Mouse (Mus musculus): ENCODE measurements around the gene Tada3.

GRCm38 (mm10) chr6:113418441-113419198 is 40.9 kb upstream of the Tada3 start:
- TF ChIP-seq POLR2A (IDR thresholded peaks at IDR 0.05; ENCODE audit: borderline replicate concordance, control insufficient read depth, low read depth, low read length) (no peak), CTCF (IDR thresholded peaks at IDR 0.05; ENCODE audit: control insufficient read depth, insufficient read depth, low read length) (no peak)
